Mouse (Mus musculus): ENCODE measurements around the gene Rgs12.

Rgs12 gene

GRCm38 (mm10) chr5:34948861-34949760 is at the start of gene Rgs12:
Rgs12 (plus strand) TSS chr5:34949445.
- in situ Hi-C loops (cut with MboI, MseI): no loop called here

GRCm38 (mm10) chr5:34899787-34900469 is 49.3 kb upstream of the Rgs12 start:
- in situ Hi-C loops (cut with MboI, MseI): loop anchor here in 1 of 2 experiments (10.0 kb wide), 1 partner anchor 1025 kb away; no protein-coding TSS in a partner anchor

GRCm38 (mm10) chr5:34902371-34902770 is 46.9 kb upstream of the Rgs12 start:
- in situ Hi-C loops (cut with MboI, MseI): no loop called here

- in situ Hi-C loops (cut with MboI, MseI): no loop called here
Measured at GRCm38 (mm10) chr5:34902811-34903385, 46.3 kb upstream of the Rgs12 start.

DNA sequence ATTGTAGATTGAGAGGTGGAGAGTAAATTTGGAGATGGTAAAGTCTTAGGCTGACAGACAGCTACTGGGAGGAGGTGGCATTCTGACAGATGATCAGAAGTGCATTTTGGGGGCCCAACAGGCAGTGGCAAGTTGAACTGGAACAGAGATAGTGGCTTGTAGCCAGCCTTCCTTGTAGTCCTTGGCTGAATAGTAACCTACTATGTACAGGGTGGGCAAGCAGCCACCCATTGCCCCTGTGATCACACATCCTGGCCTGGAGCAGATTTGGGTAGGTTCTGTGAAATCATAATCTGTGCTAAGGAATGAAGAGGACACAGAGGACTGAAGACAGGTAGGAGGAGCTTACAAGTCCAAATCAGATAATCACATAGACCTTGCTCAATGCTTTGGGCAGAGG is 44.8 kb upstream of the Rgs12 start:
- in situ Hi-C loops (cut with MboI, MseI): no loop called here

DNA sequence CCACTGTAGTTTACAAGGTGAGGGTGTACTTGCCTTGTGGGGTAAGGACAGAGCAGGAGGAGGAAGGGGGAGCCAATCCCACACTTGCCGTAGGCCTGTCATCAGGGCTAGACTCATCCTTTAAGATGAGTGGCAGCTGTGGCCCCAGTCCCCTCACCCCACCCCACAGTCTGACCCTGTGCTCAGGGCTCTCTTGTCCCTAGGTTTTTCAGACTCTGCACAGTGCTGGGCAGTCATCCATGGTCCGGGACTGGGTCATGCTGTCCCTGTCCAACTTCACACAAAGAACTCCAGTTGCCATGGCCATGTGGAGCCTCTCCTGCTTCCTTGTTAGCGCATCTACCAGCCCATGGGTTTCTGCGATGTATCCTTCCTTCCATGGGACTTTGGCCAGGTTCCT is 42.0 kb upstream of the Rgs12 start:
- in situ Hi-C loops (cut with MboI, MseI): no loop called here

DNA sequence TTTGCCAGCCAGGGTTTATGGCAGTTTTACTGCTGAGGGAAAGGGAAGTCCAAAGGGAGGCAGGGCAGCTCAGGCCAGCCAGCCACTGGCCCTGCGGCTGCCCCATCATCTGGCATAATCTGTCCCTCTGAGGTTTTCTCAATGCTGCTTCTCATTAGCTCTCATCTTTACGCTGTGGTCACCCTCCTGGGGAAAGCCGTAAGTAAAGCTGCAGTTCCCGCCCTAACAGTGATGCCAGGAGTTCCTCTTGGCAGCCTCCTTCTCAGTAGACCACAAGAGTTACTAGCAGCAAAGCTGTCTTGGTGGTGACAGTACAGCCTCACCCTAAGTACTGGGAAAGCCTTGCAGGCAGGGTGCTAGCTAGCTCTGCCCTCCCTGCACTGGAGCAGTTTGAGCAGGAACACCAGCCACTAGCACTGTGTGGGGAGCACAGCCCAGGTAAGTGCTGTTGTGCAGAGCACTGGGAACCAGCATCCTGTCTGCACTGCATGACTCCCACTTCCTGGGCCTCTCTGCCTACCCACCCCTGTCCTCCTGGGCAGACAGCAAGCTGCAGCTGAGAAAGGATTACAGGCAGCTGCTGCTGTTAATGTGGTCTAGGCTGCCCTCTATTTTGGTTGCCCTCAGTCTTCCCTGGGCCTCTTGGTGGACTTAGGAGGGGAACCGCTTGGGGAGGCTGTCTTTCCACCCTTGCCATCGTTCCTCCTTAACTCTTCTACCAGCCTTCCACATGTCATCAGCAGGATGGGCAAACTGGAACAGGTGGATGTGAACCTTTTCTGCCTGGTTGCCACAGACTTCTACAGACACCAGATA is 41.1 kb upstream of the Rgs12 start, which contains the start of gene Msantd1:
Gene Msantd1 (plus strand): TSS at position 103 of the 816 bp plus-strand sequence.
- in situ Hi-C loops (cut with MboI, MseI): no loop called here

DNA sequence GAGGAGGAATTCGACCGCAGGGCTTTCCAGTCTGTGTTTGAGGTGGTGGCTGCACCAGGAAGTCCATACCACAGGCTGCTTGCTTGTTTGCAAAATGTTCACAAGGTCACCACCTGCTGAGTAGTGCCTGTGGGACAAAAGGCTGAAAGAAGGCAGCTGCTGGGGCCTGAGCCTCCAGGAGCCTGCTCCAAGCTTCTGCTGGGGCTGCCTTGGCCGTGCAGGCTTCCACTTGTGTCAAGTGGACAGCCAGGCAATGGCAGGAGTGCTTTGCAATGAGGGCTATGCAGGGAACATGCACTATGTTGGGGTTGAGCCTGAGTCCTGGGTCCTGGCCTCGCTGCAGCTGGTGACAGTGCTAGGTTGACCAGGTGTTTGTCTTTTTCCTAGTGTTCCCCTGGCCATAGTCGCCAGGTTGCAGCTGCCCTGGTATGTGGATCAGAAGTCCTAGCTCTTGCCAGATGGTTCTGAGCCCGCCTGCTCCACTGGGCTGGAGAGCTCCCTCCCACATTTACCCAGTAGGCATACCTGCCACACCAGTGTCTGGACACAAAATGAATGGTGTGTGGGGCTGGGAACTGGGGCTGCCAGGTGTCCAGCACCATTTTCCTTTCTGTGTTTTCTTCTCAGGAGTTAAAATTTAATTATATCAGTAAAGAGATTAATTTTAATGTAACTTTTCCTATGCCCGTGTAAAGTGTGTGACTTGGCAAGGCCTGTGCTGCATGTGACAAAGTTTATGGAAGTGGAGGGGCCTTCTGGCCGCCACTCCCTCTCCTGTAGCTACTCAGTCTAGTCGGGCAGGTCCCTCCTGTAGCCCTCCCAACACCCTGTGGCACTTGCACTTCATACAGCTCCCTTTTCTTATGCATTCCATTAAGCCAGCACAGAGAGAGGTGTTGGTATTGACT is 40.3 kb upstream of the Rgs12 start:
- in situ Hi-C loops (cut with MboI, MseI): no loop called here

DNA sequence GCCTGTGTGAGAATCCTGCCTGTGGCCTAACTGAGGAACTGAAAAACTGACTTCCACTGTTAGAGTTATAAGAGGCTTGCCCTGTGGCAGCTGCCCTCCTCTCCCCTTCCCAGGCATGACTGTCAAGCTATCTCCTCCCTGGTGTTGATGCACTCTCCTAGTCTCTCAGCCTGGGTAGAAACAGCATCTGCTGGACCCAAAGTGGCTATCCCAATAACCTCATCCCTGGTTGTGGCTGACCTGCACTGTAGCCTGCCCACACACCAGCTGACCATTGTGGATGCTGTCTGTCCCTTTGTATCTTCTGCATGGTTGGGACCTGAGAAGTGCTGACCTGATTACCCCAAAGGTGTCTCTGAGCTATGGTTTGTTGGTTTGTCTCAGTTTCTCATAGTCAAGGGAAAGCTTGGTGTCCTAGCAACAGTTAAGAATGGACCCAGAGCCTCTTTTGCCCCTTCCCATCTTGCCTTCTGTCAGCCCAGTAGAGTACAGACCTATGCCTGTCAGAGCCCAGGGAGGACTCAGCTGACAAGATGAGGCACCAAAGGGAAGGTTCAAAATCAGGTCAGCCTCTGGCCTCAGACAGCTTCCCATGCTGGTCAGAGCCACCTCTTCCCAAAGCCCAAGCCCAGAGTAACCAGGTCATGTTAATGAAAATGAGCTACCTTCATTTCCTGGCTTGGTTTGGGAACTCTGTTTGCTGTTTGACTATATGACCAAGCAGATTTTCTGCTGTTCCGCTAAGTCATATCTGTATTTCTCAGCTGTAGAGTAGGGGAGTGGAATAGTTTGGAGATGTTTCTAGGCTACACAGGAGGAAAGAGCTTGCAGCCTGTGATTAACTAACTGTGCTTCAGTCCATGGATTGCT is 39.4 kb upstream of the Rgs12 start:
- in situ Hi-C loops (cut with MboI, MseI): no loop called here

- in situ Hi-C loops (cut with MboI, MseI): no loop called here
Measured at GRCm38 (mm10) chr5:34910504-34910815, 38.8 kb upstream of the Rgs12 start.

DNA sequence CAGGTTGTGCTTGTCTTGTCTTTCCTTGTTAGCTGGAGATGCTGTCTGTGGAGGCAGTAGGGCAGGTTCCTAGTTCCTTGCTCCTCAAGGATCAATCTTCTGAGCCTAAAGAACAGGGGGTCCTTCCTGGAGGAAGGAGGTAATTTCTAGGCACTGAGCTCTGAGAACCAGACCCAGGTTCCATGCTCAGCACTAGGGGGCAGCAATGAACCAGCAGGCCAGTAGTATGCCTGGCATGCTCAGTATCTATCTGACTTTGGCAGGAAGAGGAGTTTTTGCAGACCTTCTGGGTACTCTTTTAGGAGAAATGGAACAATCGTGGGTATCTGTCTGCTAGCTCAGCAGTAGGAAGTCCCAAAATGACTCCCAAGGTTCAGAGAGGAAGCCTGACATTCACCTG is 33.4 kb upstream of the Rgs12 start:
- in situ Hi-C loops (cut with MboI, MseI): loop anchor here (5.0 kb wide), 3 partner anchors 126 to 604 kb away; partner anchors contain the start of gene Hgfac (in 1 of the 2)

DNA sequence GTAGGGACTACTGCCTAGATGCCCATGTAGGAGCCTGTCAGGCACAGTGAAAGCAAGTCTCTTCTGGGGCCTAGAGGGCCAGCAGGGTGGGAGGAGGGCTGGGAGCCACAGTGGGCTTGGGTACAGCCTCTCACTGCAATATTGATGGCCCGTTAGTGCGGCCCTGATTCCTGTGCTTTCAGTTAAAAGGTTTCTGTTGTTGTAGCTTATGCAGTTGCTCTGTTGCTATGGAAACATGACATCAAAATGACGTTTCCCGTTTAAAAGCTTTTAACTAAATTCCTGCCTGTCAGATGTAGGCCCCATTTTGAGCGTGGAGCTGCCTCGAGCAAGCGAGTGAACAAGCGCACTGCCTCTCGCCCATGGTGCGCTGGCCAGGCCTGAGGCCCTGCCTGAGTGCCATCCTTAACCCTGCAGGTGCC is 32.0 kb upstream of the Rgs12 start:
- in situ Hi-C loops (cut with MboI, MseI): loop anchor here (5.0 kb wide), 3 partner anchors 125 to 605 kb away; partner anchors contain the start of gene Hgfac (in 1 of the 2)

DNA sequence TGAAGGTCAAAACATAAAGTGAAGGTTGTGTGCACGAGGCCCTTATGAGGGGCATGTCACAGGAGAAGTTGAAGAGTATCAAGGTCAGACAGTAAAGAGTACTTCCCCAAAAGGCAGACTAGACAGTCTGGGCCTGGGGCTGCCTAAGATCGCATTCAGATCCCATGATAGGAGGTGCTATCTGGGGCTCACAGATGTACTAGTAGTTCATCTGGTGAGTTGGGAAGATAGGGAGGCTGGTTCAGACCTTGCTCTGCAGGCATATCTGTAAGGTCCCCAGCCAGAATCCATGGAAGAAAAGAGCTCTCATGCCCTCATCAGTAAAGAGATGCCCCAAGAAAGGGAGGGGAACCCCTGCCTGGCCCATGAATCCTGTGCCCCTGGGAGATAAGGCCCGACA is 30.5 kb upstream of the Rgs12 start:
- in situ Hi-C loops (cut with MboI, MseI): loop anchor here (5.0 kb wide), 3 partner anchors 124 to 606 kb away; partner anchors contain the start of gene Hgfac (in 1 of the 2)

GRCm38 (mm10) chr5:34922531-34922930 is 26.7 kb upstream of the Rgs12 start:
- in situ Hi-C loops (cut with MboI, MseI): no loop called here

GRCm38 (mm10) chr5:34923920-34924319 is 25.3 kb upstream of the Rgs12 start:
- in situ Hi-C loops (cut with MboI, MseI): no loop called here

GRCm38 (mm10) chr5:34924519-34924918 is 24.7 kb upstream of the Rgs12 start:
- in situ Hi-C loops (cut with MboI, MseI): no loop called here

DNA sequence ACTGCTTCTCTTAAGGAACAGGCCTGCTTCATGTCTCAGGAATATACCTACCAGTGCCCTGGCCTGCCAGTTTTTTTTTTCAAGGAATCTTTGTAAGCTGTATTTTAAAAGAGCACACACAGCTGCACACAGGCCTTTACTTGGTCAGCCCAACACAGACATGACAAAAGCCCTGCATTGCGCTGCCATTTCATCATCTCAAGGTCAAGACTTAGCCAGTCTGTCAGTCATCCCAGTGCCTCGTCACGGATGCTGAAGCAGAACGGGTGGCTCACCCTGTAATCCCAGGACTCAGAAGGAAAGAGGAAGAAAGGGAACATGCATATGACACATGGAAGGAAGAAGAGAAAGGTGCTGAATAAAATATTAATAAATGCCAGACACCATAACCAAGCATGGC is 21.6 kb upstream of the Rgs12 start:
- in situ Hi-C loops (cut with MboI, MseI): no loop called here

DNA sequence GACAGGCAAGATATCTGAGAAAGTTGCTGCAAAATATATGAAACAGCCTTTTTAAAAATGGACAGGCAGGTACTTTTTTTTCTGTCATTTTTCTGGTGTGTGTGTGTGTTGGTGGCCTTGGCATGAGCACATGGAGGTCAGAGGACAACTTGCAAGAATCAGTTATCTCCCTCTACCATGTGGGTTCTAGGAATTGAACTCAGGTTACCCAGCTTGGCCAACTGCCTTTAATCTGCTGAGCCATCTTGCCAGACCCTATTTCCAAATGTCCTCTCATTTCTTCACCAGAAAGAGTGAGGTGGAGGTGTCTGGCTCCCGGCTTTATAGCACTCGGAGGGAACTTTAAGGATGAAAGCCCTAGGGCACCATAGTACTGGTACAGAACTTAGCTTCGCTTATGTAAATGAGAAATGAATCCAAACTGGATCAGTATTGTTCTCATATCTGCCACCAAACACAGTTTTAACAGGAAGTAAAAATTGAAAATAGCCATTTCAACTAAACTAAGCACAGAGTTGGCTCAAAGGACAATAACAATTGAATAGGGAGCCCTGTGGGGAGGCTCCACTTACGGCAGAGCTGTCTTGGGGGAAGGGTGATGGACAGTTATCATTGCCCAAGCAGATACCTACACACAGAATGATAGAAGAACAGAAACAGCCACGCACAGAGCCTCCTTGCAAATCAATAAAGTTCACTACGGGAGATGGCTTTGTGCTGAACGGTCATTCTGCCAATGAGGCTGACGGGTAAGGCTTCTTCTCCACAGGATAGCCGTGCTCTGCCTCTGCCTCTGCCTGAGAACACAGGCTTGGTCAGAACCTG is 18.9 kb upstream of the Rgs12 start:
- in situ Hi-C loops (cut with MboI, MseI): no loop called here
